Mouse (Mus musculus) right cerebral cortex, postnatal 4 days (tissue): ENCODE measurements at regions not wholly inside any gene's neighbourhood (a gene's known extent, or its start where the extent isn't known, plus 50 kb on each side); places are given as distances from the start of the nearest gene placed in this dataset.

ENCODE experiments used
- DNase-seq: peaks from one replicate; pipeline ENCODE4 v3.0.0-alpha.2; 2022

GRCm38 (mm10) chr6:143375951-143376713, 209.1 kb downstream of the Etnk1 start:
- no peak for DNase-seq

DNA sequence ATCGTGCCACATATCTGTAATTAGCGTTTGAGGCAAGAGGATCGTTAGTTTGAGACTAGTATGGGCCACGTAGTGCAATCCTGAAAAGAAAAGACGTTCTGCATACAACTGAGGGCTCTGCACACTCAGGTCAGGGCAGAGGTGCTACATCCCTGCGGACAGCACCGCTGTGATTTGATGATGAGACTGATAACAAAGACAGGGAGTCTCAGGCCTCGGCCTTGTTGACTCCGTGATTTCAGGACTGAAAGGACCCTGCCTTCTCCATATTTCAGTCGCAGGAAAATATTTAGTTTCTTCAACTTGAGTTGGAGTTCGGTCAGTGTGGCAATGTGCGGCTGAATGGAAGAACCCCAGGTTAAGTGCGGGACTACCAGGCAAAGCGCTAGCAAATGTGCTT, 210.1 kb downstream of the Etnk1 start:
- no peak for DNase-seq

GRCm38 (mm10) chr6:143378126-143378525, 211.1 kb downstream of the Etnk1 start:
- no peak for DNase-seq

DNA sequence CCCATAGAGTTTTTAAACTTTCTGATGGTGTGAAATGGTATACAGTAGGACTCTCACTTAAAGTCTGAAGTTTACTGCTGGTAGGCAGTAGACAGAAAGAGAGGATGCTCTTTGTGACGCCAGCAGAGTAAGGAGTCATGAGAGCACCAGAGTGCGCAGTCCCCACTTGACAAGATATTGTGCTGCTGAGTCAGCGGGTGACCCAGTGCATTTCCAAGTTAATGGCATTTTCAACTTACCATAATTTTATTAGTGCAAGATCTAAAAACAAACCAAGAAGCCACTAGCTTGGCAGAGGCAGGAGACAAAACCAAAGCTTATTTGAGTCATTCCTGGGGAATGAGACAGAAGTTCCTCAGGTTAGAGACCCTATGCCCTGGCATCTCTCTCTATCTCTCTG, 213.5 kb downstream of the Etnk1 start:
- DNase-seq: no peak

- no peak for DNase-seq
Observed at GRCm38 (mm10) chr6:143386597-143387450, 219.8 kb downstream of the Etnk1 start.

DNA sequence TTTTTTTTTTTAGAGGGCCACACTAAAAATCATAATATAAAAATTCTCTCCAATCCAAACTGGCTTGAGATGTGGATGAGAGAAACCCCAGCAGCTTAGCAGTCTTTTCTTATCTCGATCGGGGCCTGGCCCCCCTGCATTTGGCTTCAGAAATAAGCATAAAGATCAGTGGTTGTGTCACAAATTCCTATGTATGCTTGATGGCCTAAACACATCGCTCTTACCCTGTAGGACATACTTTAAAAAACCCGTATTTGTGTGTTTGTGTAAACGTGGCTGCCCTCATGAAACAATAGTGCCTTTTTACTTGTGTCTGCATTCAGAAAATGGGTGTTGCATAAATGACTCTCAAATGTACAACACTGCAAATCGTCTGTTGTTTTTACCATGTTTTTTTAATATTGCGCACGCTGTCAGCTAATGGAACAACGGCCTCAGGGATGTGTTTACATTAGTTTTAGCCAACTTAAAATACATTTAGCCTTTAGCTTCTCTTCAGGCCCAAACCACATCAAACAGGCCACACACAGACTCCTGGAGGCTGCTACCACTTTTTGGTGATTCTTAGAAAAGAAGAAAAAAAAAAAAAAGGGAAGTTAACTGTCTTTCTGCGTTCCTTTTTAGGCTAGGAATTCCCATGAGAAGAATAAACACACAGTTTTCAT, 226.7 kb downstream of the Etnk1 start:
- DNase-seq: no peak

- no peak for DNase-seq
Observed at GRCm38 (mm10) chr6:143394377-143394776, 227.4 kb downstream of the Etnk1 start.

DNA sequence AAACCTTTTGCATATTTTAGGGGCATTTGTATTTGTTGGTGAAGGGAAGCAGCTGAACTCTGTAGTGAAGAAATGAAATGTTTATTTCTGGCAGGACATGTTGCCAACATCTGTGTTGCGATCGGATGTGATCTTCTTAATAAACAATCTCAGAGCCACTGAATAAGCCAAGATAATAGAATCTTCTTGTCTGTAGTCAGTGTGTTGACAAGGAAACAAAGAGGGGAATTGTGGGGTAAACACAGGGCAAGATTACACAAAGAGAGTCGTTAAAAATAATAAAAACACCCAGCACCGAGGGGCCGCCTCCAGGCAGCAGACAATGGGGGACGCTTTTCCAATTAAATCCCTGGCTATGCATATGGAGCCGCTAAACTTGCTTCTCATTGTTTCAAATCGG, 234.4 kb downstream of the Etnk1 start:
- no peak for DNase-seq

DNA sequence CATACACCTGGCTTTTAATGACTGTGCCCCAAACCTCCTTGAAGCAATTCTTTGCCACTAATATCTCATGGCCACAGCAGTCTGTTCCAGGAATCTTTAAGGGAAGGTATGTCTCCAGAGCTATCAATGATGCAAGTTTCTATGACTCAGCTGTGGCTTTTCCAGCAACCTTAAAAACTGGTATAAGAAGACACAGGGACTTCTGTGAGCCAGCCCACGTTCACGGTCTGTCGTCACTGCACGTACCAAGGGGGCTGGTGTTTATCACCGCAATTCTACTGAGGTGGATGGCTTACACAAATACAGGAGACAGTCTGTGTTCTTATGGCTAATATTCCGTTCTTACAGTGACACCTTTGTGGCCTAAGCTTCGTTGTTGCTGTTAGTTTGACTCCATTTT, 234.9 kb downstream of the Etnk1 start:
- no peak for DNase-seq

GRCm38 (mm10) chr6:143402766-143403165, 235.7 kb downstream of the Etnk1 start:
- no peak for DNase-seq

DNA sequence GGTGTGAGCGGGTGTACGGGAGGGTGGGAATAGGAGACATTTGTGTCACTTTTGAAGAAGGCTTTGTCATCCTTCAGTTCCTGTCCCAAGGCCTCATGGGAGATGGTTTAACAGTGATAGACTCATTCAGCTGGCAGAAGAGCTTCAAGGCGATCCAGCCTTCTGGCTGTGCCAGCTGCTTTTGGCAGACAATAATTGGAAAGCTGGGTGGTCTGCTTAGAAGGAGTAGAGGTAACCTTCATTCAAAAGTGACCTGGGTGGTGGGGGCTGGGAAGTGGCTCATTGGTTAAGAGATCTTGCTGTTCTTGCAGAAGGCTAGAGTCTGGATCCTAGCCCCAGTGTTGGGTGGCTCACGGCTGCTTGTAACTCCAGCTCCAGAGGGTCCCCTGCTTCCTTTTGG, 237.5 kb downstream of the Etnk1 start:
- no peak for DNase-seq

DNA sequence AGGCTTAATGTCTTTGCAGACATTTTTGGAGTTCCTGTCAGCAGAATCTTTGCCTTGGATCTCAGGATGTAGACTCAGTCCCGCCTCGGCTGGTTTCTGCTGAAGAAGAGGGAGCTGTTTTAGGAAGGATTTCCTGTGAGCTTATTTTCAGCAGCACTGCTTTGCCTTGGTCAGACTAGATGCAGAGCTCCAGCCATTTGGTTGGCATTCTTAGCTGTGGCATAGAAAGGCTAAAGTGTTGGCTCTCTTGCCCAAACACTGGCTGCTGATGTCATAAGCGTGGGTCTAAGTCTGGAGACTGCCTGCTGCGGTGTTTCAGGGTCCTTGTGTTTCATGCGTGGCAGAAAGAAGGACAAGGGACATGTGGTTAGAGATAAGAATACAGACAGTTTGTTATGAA, 245.0 kb downstream of the Etnk1 start:
- no peak for DNase-seq

GRCm38 (mm10) chr6:143412721-143413120, 245.7 kb downstream of the Etnk1 start:
- no peak for DNase-seq

DNA sequence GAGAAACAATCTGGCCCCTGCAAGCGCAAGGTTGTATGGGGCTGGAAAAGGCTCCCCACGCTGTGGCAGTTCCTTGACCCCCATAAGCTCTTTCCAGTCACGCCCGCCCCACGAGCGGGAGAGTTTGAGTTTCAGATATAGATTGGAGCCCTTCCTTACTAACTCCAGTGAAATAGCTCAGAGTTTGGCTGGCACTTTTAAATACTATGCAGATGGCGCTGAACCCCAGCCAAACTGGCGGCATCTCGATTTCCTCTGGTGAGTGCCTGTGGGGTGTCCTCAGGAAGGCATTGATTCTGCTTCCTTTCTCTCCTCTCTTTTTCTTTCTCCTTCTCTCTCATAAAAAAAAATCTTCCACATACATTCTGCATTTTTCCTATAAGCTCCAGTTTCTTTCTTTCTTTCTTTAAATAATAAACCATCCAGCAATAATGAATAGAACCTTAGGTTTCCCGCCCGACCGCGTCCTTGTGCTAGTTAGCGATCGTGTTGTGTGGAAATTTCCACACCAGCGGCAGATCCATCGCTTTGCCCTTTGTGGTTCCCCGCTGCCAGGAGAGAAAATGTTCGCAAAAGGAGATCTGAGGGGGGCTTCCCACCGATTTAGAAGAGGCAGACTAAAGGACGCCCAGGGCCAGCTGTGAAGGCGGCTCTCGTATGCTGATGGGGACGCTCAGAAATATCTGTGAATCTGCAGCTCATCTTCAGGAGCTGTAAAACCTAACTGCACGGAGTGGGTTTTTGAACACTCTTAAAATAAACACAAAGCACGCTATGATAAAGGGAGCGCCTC, 247.8 kb downstream of the Etnk1 start:
- DNase-seq: peak; percentile 76

DNA sequence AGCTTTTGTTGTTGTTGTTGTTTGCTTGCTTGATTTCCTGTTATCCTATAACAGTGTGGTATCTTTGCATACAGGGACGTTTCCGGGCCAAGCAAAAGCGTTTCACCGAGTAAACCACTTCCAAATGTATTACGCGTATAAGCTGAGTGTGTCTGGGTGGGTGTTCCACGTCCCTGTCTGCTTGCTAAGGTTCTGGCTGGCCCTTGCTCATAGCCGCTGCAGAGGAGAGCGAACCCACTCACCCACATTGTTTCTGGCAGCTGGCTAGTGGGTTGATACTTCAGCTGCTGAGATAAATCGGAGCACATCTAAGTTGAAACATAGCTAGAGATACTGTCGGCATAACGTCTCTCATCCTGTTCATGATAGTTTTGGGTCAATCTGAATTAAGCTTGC, 248.4 kb downstream of the Etnk1 start:
- DNase-seq: no peak

- DNase-seq: no peak
Observed at GRCm38 (mm10) chr6:143419872-143420271, 252.9 kb downstream of the Etnk1 start.

DNA sequence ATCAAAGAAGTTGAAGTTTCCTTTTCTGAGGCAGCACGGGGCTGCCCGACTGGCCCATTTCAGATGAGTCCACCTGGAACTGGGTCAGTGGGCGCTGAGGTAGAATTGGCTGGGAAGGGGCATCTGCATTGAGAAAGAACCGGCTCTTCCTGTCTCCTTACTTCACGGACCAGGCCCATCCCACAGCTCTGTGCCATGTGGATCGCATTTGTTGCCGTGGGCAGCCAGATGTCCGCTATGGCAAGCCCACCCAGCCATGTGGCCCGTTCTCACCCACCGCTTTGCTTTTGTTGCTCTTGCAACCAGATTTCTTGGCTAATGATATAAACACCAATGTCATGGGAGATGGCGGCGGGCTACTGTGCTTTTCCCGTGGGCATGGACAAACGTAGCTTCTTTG, 256.0 kb downstream of the Etnk1 start:
- no peak for DNase-seq

GRCm38 (mm10) chr6:143425182-143425829, 258.3 kb downstream of the Etnk1 start:
- no peak for DNase-seq

- no peak for DNase-seq
Observed at GRCm38 (mm10) chr6:143431896-143432450, 265.0 kb downstream of the Etnk1 start.

DNA sequence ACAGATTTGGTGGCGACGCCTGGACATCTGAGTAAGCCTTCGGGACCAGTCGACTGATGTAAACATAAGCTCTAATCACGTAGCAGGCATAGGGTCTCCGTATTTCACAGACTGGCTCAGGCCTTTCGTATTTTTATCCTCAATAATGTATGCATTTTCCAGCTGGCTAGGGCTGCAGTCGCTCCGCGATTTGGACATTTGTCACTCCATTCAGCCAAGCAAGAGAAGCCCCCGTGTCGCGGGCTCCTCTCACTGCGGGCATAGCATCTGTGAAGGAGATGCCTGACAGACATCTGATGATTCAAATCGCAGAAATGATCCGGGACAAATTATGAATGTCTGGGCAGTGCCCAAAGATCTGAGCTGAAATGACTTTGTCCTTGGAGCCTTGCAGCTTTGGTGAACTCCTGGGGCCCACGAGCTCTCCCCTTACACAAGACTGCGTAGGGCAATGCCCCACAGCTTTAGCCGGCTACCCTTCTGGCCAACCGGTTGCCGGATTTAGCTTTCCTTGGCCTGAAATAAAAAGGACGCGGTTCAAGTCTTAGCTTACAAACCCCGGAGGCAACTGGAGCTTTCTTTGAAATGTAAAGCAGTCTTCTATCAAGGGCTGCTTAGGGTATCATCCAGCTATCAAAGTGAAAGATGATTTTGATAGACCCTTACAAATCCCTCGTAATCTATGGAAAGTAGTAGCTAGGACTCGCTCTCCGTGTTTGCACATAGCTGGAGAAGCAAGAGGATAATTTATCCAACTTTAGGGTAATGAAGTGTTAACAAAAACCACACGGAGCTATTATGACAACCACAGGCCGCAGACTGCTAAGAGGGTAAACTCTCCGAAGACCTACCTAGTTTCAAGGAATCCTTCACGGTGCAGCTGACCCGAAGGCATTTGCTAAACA, 270.6 kb downstream of the Etnk1 start:
- no peak for DNase-seq

DNA sequence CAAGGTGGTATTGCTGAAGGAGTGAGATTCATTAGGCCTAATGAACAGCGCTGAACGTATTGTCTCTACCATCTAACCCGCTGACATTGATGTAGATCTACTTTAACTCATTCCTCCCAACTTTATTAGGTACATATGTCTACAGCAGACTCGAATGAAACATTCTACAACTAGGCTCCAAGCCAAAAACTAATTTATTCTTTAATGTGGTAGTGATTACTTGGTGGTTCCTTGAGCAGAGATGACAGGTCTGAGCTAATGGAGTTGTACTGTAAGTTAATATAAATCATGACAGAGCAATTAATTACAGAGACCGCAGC, 271.2 kb downstream of the Etnk1 start:
- no peak for DNase-seq
